Mouse (Mus musculus): ENCODE results near the gene Snx29.

- TF ChIP-seq POLR2A (IDR thresholded peaks at IDR 0.05; ENCODE audit: control insufficient read depth, extremely low read depth, insufficient read depth, low read length, poor library complexity) (no peak), CTCF (IDR thresholded peaks at IDR 0.05; ENCODE audit: borderline replicate concordance, control insufficient read depth, extremely low read depth, insufficient read depth, low read length, poor library complexity) (no peak)
Observed at GRCm38 (mm10) chr16:11728627-11729026, 405.9 kb downstream of the Snx29 start.
